Mouse (Mus musculus) liver, embryonic 14.5 days (tissue): ENCODE measurements at regions not wholly inside any gene's neighbourhood (a gene's known extent, or its start where the extent isn't known, plus 50 kb on each side); places are given as distances from the start of the nearest gene placed in this dataset.
"Not testable (repeated sequence)": the region's sequence is repeated elsewhere in the genome, so short reads cannot be mapped to it uniquely, and the experiment has no call there.

Experiments used
- CTCF ChIP-seq: IDR thresholded peaks from 2 replicates; pipeline ENCODE4 v1.5.1; 2016; ENCODE audit warnings: antibody characterized with exemption, low read depth, control low read depth
- EP300 ChIP-seq: IDR thresholded peaks from 2 replicates; pipeline ENCODE4 v1.6.1; 2016; ENCODE audit warnings: antibody characterized with exemption, low read depth

GRCm38 (mm10) chr13:12680283-12680953, 114.7 kb downstream of the Ero1lb start:
- TF ChIP-seq CTCF = peak; percentile 35; the same call in 1 of the 2 replicates
- not testable (repeated sequence) for TF ChIP-seq EP300
